Mouse (Mus musculus) lung, embryonic 16.5 days (tissue): ENCODE measurements around the gene Rora. TPM values are rescaled to one million over a fixed set of nuclear protein-coding genes. Genes with fewer than 3 reads are reported as not detected.

Experiments
- ATAC-seq: fragments of 200-750 bp; cut with Nextera tagmentation; 2 replicates; pipeline ENCODE4 v1.8.0; 2017; ENCODE audit warnings: low read depth, mild to moderate bottlenecking, moderate library complexity
- H3K27ac ChIP-seq: fragments of 300-500 bp; sonication (generic); 2 replicates; pipeline ENCODE4 v1.5.1; 2014; ENCODE audit warnings: mild to moderate bottlenecking, control low read depth, low read length
- H3K27me3 ChIP-seq: fragments of 300-500 bp; sonication (generic); 2 replicates; pipeline ENCODE4 v1.6.1; 2014; ENCODE audit warnings: low read depth, low read length, mixed read lengths; ENCODE audit not compliant: control insufficient read depth, insufficient read depth
- H3K36me3 ChIP-seq: fragments of 300-500 bp; sonication (generic); 2 replicates; pipeline ENCODE4 v1.6.1; 2014; ENCODE audit warnings: low read length; ENCODE audit not compliant: control insufficient read depth, insufficient read depth
- H3K4me1 ChIP-seq: fragments of 300-500 bp; sonication (generic); replicated peaks from 2 replicates; pipeline ENCODE4 v1.6.1; 2014; ENCODE audit warnings: low read length, mixed read lengths; ENCODE audit not compliant: control insufficient read depth, insufficient read depth
- H3K4me2 ChIP-seq: fragments of 300-500 bp; sonication (generic); 2 replicates; pipeline ENCODE4 v1.6.1; 2014; ENCODE audit warnings: low read depth, low read length, control low read depth
- H3K4me3 ChIP-seq: fragments of 300-500 bp; sonication (generic); 2 replicates; pipeline ENCODE4 v1.5.1; 2014; ENCODE audit warnings: mild to moderate bottlenecking, low read length, control low read depth
- H3K9ac ChIP-seq: fragments of 300-500 bp; sonication (generic); 2 replicates; pipeline ENCODE4 v1.6.1; 2014; ENCODE audit warnings: low read length, control low read depth
- H3K9me3 ChIP-seq: fragments of 300-500 bp; sonication (generic); 2 replicates; pipeline ENCODE4 v1.6.1; 2016; ENCODE audit warnings: low read length; ENCODE audit not compliant: control insufficient read depth
- WGBS: fragments of 180-500 bp; shearing (Covaris S2); extraction: QIAGEN DNeasy Blood & Tissue Kit; methylation state at CpG from one replicate; pipeline ENCODE4 v1.1.7; 2014; 5-methylcytosine and 5-hydroxymethylcytosine counted together
- polyA plus RNA-seq: library from polyadenylated mRNA; unstranded; fragments of >200 nt; fragmentation: Nextera tagmentation; extraction: Ambion mirVana; gene quantifications from 2 replicates; pipeline ENCODE4 v1.2.1, GENCODE M21; 2015

The Rora gene
- polyA plus RNA-seq, 1 experiment from 2014 or later, result 8.4 TPM

- Histone ChIP-seq H3K27ac (no peak overlapping the region), H3K36me3 (no peaks in the 10 kb centered on the region), H3K4me3 (no peak overlapping the region), H3K9me3 (no peaks in the 10 kb centered on the region), H3K4me2 (no peak overlapping the region), H3K4me1 (no peaks in the 10 kb centered on the region), H3K27me3 (no peaks in the 10 kb centered on the region), H3K9ac (no peak overlapping the region)
- WGBS, result 36% methylated on average over 13 of the region's 13 CpGs
- no peak for ATAC-seq
Observed at GRCm38 (mm10) chr9:68966540-68966939, 313.0 kb downstream of the Rora start.

DNA sequence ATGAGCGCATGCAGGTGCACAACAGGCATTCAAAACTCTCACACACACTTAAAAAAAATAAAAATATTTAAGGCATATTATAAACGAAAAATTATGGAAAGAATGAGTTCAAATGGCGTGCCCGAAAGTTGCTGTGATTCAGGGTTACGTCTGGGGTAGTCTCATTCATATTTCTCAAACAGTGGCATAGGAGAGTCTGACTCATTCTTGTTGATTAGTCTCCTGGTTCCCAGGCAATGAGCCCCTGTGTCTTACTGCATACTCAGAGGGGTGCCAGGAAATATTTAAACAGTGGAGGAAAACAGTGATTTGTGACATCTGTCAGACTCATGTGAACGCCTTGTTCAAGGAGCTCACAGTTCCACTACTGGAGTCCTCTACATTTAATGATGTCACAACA lies 316.5 kb downstream of the Rora start:
- Histone ChIP-seq H3K27me3 (no peaks in the 10 kb centered on the region), H3K9ac (no peak overlapping the region), H3K4me1 (no peaks in the 10 kb centered on the region), H3K27ac (no peak overlapping the region), H3K9me3 (no peaks in the 10 kb centered on the region), H3K36me3 (no peaks in the 10 kb centered on the region), H3K4me2 (no peak overlapping the region), H3K4me3 (no peak overlapping the region)
- WGBS, result 76% methylated on average over 6 of the region's 6 CpGs
- ATAC-seq, result no peak

DNA sequence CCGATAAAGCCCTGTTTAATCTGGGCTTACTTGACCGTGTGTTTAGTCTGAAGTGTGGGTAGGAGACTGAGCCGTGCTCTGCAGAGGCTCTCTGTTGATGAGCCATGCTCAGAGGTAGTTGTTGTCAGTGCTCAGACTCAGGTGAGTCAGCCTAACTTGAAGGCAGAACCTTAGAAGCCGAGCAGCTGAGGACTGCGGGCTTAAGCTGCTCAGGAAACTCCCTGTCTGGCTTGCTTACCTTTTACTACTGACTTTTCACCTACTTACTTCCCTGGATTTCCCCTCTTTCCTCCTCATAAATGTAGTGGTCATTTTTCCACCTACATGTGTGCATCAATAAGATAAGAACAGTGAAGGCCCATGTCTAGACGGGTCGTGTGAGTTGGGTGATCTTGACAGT lies 318.7 kb downstream of the Rora start:
- 66% methylated on average over 7 of the region's 7 CpGs for WGBS
- Histone ChIP-seq H3K9me3 (no peaks in the 10 kb centered on the region), H3K4me3 (no peak overlapping the region), H3K27me3 (no peaks in the 10 kb centered on the region), H3K4me1 (no peaks in the 10 kb centered on the region), H3K36me3 (no peaks in the 10 kb centered on the region), H3K27ac (no peak overlapping the region), H3K4me2 (no peak overlapping the region), H3K9ac (no peak overlapping the region)
- ATAC-seq, result no peak

- Histone ChIP-seq H3K9me3 (no peaks in the 10 kb centered on the region), H3K4me1 (no peaks in the 10 kb centered on the region), H3K9ac (no peak overlapping the region), H3K36me3 (no peaks in the 10 kb centered on the region), H3K4me3 (no peak overlapping the region), H3K4me2 (no peak overlapping the region), H3K27ac (no peak overlapping the region), H3K27me3 (no peaks in the 10 kb centered on the region)
- WGBS, result 81% methylated on average over 2 of the region's 2 CpGs
- ATAC-seq, result no peak
Observed at GRCm38 (mm10) chr9:68974517-68974916, 320.9 kb downstream of the Rora start.

- no peaks in the 10 kb centered on the region for H3K9me3 ChIP-seq
- H3K27me3 ChIP-seq, result no peaks in the 10 kb centered on the region
- no peak for ATAC-seq
- no peak overlapping the region for H3K27ac ChIP-seq
- H3K4me1 ChIP-seq, result no peaks in the 10 kb centered on the region
- no peak overlapping the region for H3K4me3 ChIP-seq
- WGBS, result 76% methylated on average over 5 of the region's 5 CpGs
- H3K9ac ChIP-seq, result no peak overlapping the region
- H3K36me3 ChIP-seq, result no peaks in the 10 kb centered on the region
- no peak overlapping the region for H3K4me2 ChIP-seq
Observed at GRCm38 (mm10) chr9:68976136-68976535, 322.6 kb downstream of the Rora start.

GRCm38 (mm10) chr9:68976851-68977250 lies 323.3 kb downstream of the Rora start:
- 42% methylated on average over 4 of the region's 4 CpGs for WGBS
- Histone ChIP-seq H3K4me2 (no peak overlapping the region), H3K27me3 (no peaks in the 10 kb centered on the region), H3K9me3 (no peaks in the 10 kb centered on the region), H3K4me1 (no peaks in the 10 kb centered on the region), H3K27ac (no peak overlapping the region), H3K9ac (no peak overlapping the region), H3K4me3 (no peak overlapping the region), H3K36me3 (no peaks in the 10 kb centered on the region)
- ATAC-seq, result no peak

DNA sequence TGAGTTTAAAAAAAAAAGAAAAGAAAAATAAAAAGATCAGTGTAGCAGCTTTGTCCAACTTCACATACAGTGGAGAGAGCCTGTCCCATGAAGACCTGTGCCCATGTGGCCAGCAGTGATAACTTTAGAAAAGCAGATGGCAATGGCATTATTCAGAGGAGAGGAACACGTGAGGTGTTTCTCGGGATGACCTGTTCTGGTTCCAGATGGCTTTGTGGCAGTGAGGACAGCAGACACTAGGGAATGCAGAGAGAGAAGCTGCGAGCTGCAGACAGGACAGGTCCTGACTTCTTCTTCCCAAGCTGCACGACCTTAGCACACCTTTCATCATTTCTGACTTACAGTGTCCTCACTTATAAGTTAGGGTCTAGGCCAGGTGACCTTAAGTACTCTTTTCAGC lies 325.1 kb downstream of the Rora start:
- Histone ChIP-seq H3K27me3 (no peaks in the 10 kb centered on the region), H3K9me3 (no peaks in the 10 kb centered on the region), H3K27ac (no peak overlapping the region), H3K4me1 (no peaks in the 10 kb centered on the region), H3K4me3 (no peak overlapping the region), H3K9ac (no peak overlapping the region), H3K36me3 (no peaks in the 10 kb centered on the region), H3K4me2 (no peak overlapping the region)
- ATAC-seq, result no peak
- 69% methylated on average over 4 of the region's 4 CpGs for WGBS

- Histone ChIP-seq H3K27me3 (no peaks in the 10 kb centered on the region), H3K27ac (no peak overlapping the region), H3K4me2 (no peak overlapping the region), H3K9ac (no peak overlapping the region), H3K36me3 (no peaks in the 10 kb centered on the region), H3K9me3 (no peaks in the 10 kb centered on the region), H3K4me3 (no peak overlapping the region), H3K4me1 (no peaks in the 10 kb centered on the region)
- no peak for ATAC-seq
- 70% methylated on average over 4 of the region's 4 CpGs for WGBS
Observed at GRCm38 (mm10) chr9:68980041-68980440, 326.5 kb downstream of the Rora start.

GRCm38 (mm10) chr9:68985046-68985445 lies 331.5 kb downstream of the Rora start:
- H3K4me2 ChIP-seq, result no peak overlapping the region
- H3K27ac ChIP-seq, result no peak overlapping the region
- H3K9me3 ChIP-seq, result no peaks in the 10 kb centered on the region
- no peak overlapping the region for H3K9ac ChIP-seq
- 85% methylated on average over 6 of the region's 6 CpGs for WGBS
- no peaks in the 10 kb centered on the region for H3K4me1 ChIP-seq
- H3K4me3 ChIP-seq, result no peak overlapping the region
- H3K36me3 ChIP-seq, result no peaks in the 10 kb centered on the region
- H3K27me3 ChIP-seq, result no peaks in the 10 kb centered on the region
- no peak for ATAC-seq

DNA sequence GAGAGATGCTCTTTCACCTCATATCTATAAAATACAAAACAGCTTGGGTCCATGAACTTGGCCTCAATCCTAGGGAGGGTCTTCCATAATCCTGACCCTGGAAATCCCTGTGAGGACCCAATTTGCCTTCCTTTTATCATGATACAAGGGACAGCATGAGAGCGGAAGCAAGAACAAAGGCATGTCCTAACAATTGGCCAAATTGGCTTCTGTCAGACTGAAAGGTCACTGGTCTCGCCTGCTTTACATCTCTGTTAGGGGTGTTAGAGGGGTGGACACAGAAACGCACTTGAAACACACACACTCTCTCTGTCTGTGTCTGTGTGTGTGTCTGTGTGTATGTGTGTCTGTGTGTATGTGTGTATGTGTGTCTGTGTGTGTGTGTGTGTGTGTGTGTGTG lies 332.2 kb downstream of the Rora start:
- no peak overlapping the region for H3K27ac ChIP-seq
- WGBS, result 77% methylated on average over 3 of the region's 3 CpGs
- no peaks in the 10 kb centered on the region for H3K27me3 ChIP-seq
- no peaks in the 10 kb centered on the region for H3K9me3 ChIP-seq
- H3K4me2 ChIP-seq, result no peak overlapping the region
- H3K36me3 ChIP-seq, result no peaks in the 10 kb centered on the region
- H3K4me3 ChIP-seq, result no peak overlapping the region
- ATAC-seq, result no peak
- H3K9ac ChIP-seq, result no peak overlapping the region
- H3K4me1 ChIP-seq, result no peaks in the 10 kb centered on the region
